Mouse (Mus musculus) adrenal gland, postnatal 36 days (tissue): Measurements from ENCODE around the gene Nr6a1. TPM values are rescaled to one million over a fixed set of nuclear protein-coding genes. Genes with fewer than 3 reads are reported as not detected.

ENCODE experiments used
- DNase-seq, 2 experiments: peaks; one replicate each; pipeline ENCODE4 v3.0.0; 2021; ENCODE audit warnings: mixed read lengths in 1 of 2
- total RNA-seq, 2 experiments: library from RNA; stranded (reverse); gene quantifications; 2 replicates each; pipeline ENCODE4 v1.2.3; 2021

Nr6a1 gene
- total RNA-seq, 2 experiments from 2014 or later: 7.1 to 8.2 TPM

DNA sequence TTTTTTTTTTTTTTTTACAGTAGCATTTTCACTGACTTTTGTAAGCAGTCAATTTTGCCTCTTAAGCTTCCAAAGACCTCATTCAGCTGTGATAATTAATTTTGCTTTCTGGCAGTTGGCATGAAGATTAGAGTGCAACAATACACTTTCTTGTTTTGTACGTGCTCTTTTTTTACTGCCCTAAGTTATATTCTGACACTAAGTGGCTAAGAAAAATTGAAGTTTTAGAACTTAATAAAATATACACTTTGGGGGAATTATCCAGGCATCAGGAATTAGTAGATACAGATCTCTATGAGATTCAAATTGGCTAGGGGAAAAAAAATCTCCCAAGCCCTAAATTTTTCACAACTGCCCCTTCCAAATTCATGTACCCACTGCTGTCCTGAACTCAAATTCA lies 144.8 kb downstream of the Nr6a1 start:
- DNase-seq: no peak

- DNase-seq: peak; percentile 9 to 15
Observed at GRCm38 (mm10) chr2:38781945-38782720, 145.4 kb downstream of the Nr6a1 start.

DNA sequence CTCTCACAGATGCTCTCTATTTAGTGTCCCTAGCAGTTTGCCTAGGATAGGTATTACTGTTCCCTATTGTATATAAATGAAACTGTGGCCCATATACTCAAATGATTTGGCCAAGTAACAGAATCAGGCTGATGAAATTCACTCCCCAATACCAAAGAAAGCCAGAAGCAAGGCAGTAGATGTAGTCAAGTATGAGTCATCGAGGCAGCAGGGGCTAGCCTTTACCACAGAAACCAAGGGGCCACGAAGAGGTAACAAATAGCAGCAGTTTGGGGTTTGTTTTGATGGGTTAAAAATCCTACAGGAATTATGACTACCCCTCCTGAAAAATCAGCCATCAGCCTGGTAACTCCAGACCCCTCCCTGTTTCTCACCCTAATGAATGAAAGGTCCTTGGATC lies 147.5 kb downstream of the Nr6a1 start:
- no peak for DNase-seq

- no peak for DNase-seq
Observed at GRCm38 (mm10) chr2:38777326-38777725, 150.2 kb downstream of the Nr6a1 start.

- no peak for DNase-seq
Observed at GRCm38 (mm10) chr2:38774936-38775335, 152.6 kb downstream of the Nr6a1 start.

- peak in 1 of 2 experiments; percentile 18 for DNase-seq
Observed at GRCm38 (mm10) chr2:38771478-38771797, 156.1 kb downstream of the Nr6a1 start.

DNA sequence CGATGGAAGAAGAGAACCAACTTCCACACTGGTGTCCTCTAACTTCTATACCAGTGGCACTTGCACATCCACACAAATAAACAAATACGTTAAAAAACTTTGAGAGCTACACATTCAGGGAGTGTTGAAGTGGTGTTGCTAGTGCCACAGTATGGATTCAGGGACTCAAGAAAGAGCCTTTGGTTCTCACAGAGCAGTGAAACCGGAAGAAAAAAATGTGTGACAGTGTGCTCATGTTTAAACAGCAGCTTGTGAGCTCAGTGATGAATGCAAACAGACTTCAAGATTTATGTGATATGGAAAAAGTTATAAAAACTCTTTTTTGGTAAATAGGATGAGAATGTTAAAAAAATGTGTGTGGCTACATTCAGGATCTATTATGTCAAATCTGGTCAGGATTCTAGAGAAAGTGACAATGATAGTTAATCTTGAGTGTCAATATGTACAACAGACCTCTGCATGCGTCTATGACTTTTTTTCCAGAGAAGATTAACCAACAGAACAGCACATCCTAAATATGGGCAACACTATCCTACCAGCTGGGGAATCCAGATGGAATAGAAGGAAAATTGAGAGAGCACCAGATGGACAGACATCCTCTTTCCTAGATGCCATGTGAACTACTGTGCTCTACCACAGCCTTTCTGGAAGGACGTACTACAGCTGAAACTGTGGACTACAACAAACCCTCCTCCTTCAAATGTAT lies 156.6 kb downstream of the Nr6a1 start:
- DNase-seq: no peak

DNA sequence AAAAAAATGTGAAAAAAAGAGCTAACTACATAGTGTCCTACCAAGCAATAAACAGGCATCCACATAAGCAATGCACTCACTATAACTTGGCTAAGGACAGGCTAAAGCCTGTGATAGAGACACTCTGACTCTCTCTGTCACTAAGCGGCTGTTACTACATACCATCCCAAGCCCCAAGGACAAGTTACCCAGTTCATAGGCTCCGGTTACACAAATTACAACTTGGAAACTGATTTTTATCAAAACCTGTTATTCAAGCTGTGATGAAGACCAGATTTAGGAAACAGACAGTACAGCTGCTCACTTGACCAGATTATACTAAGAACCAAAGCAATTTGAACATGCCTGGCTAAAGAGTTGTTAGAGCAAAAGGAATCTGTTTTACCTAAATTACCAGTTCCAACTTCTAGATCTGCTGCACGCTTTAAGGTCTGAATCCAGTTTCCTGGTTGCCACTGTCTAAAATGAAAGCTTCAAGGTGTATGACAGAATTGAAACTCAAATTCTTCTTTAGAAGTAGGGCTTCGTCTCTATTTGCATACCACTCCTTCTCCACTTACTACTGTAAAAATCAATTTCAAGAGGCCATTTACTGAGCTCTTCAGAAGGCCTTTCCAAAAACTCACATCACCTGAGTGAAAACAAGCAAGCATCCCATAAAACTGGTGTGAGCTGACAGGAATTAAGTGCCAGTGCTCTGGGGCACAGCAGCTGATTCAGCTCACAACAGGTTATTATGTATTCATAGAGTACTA lies 160.1 kb downstream of the Nr6a1 start:
- DNase-seq: no peak

- no peak for DNase-seq
Observed at GRCm38 (mm10) chr2:38739847-38740246, 187.6 kb downstream of the Nr6a1 start.

- DNase-seq: peak; percentile 83 to 88
Observed at GRCm38 (mm10) chr2:38739410-38739809, 188.1 kb downstream of the Nr6a1 start.

DNA sequence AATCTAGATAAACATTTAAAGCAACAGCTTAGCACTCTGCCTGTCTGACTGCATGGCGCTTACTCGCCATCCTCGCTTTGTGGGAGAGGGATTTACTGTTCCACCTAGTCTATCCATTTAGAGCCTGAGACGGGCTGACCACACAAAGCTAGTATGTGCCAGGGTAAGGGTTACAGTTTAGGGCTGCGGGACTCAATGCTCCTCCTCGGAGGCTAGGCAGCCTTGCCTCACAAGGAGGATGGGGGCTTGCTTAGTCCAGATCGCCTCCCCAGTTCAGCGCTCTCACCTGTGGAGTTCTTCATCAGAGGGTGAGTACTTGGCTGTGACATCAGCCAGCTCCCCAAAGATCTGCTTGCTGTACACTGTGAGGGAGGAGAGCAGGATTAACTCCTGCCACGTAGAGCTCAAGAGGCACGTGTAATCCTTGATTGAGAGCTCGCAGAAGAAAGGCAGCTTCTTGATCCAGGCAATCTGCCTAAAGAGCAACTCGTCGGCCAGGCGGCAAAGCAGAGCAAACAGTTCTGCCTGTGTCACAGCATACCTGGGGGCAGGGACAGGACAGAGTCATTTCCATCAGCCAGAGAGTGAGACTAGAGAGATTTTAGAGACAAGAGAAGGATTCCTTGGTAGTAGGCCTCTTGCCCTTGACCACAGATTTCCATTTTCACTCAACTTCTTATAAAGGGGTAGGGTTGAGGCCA lies 188.7 kb downstream of the Nr6a1 start:
- DNase-seq: no peak

- DNase-seq: no peak
Observed at GRCm38 (mm10) chr2:38735740-38736139, 191.7 kb downstream of the Nr6a1 start.

- DNase-seq: no peak
Observed at GRCm38 (mm10) chr2:38734721-38735120, 192.8 kb downstream of the Nr6a1 start.

GRCm38 (mm10) chr2:38730331-38730827 lies 197.1 kb downstream of the Nr6a1 start:
- peak; percentile 67 to 76 for DNase-seq

- DNase-seq: no peak
Observed at GRCm38 (mm10) chr2:38725427-38725826, 202.1 kb downstream of the Nr6a1 start.

DNA sequence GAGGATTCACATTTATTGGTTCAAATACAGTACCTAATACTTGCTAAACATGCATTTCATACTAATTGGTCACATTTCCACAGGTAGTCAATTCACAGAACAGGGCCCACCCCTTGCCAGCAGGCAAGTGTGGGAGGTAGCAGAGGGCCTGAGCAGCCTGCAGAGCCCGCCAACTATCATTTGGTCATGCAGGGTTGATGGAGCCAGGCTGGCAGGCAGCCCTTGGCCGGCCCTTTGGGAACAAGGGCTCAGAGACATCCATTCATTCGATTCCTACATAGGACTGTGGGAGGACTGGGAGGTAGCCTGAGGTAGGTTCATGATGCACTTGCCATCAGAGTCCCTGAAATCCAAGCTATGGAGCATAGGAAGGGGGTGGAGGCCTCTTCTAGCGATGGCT lies 204.1 kb downstream of the Nr6a1 start:
- no peak for DNase-seq

- DNase-seq: no peak
Observed at GRCm38 (mm10) chr2:38722076-38722475, 205.4 kb downstream of the Nr6a1 start.

DNA sequence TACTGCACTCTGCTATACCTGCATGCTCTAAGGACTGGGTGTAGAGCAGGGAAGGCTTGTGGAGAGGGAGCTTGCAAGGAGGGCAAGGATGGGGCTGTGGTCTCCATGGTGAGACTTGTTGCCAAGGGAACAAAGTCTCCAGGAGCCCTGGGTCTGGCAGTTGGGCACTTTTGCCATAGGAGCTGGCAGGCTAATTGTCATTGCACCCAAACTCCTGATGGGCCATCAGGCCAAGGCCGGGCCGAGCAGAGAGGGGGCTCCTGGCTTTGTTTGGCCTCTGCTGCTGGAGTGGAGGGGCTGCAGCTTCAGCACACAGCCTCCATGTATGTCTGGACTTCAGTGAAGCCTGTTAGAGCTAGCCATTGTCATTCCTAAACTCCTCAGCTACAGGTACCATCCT lies 206.8 kb downstream of the Nr6a1 start:
- no peak for DNase-seq

DNA sequence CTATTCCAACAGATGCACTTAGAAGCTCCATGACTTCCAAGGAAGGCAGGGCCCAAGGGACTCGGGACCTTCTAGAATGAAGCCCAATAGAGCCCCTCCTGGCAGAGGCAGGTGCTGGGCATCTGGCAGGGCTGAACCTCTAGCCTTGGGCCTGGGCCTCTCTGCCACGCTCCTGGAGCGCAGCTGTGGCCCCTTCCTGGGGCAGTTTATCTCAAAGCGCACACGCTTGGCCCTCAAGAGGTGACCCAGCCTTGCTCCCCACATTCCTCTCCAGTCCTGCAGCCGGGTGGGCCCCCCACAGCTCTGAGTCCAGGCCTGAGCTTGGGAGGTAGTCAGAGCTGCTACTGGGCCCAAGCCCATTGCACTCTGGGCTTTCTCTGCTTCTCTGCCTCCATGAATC lies 208.1 kb downstream of the Nr6a1 start:
- DNase-seq: peak; percentile 47 to 49

- peak; percentile 77 to 81 for DNase-seq
Observed at GRCm38 (mm10) chr2:38718676-38719075, 208.8 kb downstream of the Nr6a1 start.

DNA sequence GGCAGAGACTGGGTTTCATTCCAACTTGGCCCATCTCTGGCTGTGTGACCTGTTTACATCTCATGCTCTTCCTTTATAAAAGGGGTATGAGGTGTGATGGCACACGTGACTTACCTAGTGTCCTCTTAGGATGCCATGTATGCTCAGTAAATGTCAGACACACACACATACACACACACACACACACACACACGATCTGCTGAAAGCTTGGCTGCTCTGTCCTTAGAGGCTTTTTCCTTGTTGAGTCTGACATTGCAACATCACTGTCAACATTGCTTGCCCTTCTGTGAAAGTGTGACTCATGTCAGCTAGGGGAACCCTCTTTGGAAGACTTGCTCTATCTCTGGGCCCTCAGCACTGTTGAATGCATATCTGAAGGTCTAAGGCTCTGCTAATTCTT lies 210.1 kb downstream of the Nr6a1 start:
- peak in 1 of 2 experiments; percentile 54 for DNase-seq

DNA sequence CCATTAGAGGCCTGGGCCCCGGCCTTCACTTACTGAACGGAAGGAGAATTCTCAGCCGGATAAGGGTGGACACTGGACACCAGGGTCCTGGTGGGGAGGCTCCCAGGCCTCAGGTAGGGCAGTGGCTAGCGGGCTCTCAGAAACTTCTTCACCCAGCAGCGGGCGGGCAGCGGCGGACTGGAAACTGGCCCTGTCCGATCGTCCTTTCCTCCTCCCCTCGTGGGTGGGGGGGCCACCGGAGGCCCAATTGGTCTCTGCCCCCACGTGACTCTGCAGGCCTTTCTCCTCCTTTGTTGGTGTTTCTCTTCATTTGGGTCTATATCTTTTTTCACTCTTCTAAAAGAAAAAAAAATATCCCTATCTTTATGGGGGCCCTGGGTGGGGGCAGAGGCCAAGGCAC lies 213.2 kb downstream of the Nr6a1 start, which contains the start of gene Nr5a1:
Gene Nr5a1, minus strand, starts transcription at position 219 of the 400 bp plus-strand sequence.
- DNase-seq: peak; percentile 93
